Mouse (Mus musculus) liver, embryonic 14.5 days (tissue): ENCODE data around the gene Cebpz.

Experiments
- CTCF ChIP-seq: IDR thresholded peaks from 2 replicates; pipeline ENCODE4 v1.5.1; 2016; ENCODE audit warnings: antibody characterized with exemption, low read depth, control low read depth
- EP300 ChIP-seq: IDR thresholded peaks from 2 replicates; pipeline ENCODE4 v1.6.1; 2016; ENCODE audit warnings: antibody characterized with exemption, low read depth

- TF ChIP-seq EP300 (no peak), CTCF (no peak)
These were observed at the start of gene Cebpz, which contains the start of gene Ndufaf7 for GRCm38 (mm10) chr17:78936466-78937228.
